Mouse (Mus musculus): ENCODE results near the gene Bcas3. TPM values are rescaled to one million over a fixed set of nuclear protein-coding genes. Genes with fewer than 3 reads are reported as not detected.

Bcas3 gene
- total RNA-seq, 2 experiments from 2014 or later = 97.0 to 136 TPM

GRCm38 (mm10) chr11:85833761-85834385, 480.9 kb downstream of the Bcas3 start:
- ATAC-seq (replicated peaks; ENCODE audit: low FRiP score, poor library complexity, severe bottlenecking) = no peak

DNA sequence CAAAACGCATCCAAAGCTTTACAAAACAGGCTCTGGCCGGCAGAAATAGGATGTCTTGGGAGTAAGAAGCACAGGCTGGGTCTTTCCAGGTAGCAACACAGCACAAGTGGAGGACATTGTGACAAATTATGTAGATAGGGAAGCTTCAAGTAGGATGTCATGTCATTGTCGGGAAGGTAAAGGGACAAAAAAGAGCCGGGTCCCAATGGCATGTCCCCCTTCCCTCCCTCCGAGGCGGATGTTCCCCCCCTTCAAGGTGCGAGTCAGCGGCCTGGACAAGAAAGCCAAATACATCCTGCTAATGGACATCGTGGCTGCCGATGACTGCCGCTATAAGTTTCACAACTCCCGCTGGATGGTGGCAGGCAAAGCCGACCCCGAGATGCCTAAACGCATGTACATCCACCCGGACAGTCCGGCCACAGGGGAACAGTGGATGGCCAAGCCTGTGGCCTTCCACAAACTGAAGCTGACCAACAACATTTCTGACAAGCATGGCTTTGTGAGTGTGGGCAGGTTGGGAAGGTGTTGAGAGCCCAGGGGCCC, 481.5 kb downstream of the Bcas3 start:
- no peak for ATAC-seq (replicated peaks; ENCODE audit: low FRiP score, poor library complexity, severe bottlenecking)

- no peak for ATAC-seq (replicated peaks; ENCODE audit: low FRiP score, poor library complexity, severe bottlenecking)
Measured at GRCm38 (mm10) chr11:85835001-85835752, 482.2 kb downstream of the Bcas3 start.

GRCm38 (mm10) chr11:85835753-85836522, 483.0 kb downstream of the Bcas3 start:
- no peak for ATAC-seq (replicated peaks; ENCODE audit: low FRiP score, poor library complexity, severe bottlenecking)

DNA sequence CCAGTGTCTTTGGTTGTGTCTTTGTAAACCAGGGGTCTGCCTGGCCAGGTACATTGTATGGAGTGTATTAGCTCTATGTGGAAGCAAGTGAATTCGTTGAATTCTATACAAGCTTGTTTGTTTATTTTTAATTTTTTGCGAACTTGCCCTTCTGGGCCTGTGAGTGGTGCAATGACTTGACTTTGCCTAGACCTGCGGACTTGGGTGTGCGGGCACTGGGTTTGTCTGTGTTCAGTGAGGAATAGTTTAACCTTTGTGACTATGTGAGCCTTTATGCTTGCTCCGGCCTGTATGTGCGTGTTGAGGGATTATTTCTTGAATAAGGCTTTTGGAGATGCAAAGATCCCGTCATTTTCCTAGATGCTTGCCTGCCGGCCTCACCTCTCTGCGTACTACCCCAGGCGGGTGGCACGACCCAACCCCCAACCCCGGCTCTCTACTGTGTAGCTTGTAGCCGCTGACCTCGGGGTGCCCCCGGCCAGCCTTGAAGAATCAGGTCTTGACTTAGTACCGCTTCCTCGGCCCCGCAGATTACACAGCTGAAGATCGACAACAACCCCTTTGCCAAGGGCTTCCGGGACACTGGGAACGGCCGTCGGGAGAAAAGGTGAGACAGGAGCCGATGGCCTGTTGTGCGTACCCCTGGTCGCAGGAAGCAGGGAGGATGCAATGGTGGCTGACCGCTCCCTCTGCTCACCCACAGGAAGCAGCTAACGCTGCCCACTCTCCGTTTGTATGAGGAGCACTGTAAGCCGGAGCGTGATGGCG, 483.7 kb downstream of the Bcas3 start:
- ATAC-seq (replicated peaks; ENCODE audit: low FRiP score, poor library complexity, severe bottlenecking) = no peak

DNA sequence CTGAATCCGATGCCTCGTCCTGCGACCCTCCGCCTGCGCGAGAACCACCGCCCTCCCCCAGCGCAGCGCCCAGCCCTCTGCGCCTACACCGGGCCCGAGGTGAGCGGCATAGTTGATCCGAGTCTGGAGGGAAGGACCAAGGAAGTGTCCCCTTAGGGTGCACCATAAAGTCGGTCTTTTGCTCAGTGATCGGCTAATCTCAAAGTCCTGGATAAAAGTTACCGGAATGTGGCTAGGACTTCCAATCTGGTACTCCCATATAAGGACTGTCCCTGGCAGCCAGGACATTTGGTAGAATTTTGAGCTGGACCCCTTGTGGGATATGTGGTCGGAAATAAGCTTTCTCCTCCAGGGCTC, 484.3 kb downstream of the Bcas3 start:
- ATAC-seq (replicated peaks; ENCODE audit: low FRiP score, poor library complexity, severe bottlenecking) = no peak

DNA sequence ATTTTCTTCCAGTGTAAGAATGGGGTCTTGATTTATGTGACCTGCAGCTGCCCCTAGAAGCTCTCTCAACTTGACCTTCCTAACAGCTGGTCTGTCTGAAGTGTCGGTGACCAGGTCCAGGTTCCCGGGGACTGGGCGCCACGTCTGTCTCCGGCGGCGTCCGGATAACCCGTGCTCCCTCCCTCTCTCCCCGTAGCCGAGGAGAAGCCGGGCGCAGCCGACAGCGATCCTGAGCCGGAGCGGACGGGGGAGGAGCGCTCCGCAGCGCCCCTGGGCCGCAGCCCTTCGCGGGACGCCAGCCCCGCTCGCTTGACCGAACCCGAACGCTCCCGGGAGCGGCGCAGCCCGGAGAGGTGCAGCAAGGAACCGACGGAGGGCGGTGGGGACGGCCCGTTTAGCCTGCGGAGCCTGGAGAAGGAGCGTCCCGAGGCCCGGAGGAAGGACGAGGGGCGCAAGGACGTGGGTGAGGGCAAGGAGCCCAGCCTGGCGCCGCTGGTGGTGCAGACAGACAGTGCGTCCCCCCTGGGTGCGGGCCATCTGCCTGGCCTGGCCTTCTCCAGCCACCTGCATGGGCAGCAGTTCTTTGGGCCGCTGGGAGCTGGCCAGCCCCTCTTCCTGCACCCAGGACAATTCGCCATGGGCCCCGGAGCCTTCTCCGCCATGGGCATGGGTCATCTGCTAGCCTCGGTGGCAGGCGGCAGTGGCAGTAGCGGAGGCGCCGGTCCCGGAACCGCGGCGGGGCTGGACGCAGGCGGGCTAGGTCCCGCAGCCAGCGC, 484.9 kb downstream of the Bcas3 start:
- ATAC-seq (replicated peaks; ENCODE audit: low FRiP score, poor library complexity, severe bottlenecking) = no peak

- no peak for ATAC-seq (replicated peaks; ENCODE audit: low FRiP score, poor library complexity, severe bottlenecking)
Measured at GRCm38 (mm10) chr11:85838424-85839257, 485.7 kb downstream of the Bcas3 start.

DNA sequence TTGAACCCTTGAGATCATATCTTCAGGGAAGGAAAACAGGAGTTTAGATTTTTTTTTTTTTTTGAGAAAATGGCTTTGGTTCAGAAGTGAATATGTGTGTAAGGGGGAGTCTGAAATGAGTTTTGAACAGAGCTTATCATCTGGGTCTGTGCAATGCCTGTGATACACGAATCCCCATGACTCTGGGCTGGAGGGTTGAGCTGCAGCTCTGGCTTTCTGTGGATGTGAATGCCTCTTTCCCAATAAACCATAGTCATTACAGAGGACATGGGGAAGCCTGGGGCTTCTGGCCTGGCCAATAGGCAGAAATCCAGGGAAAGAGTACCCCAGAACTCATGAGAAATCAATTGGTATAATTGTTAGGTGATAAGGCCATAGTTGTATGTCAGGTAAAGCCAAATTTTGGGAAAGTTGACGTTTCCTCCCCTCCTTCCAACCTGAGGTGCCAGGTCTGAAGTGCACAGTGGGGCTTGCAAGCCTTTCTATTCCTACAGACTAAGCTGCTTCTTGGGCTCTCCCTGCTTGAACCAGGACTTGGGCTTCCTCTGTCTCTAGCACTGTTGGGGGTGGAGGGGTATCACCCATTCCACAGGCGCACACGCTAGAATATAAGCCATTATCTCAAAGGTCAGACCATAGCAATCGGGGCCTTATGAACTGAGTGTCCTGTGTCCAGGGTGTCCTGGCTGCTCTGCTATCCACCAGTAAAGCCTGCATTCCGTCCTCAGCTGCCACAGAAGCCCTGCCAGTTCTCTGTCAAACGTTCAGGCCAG, 486.5 kb downstream of the Bcas3 start:
- ATAC-seq (replicated peaks; ENCODE audit: low FRiP score, poor library complexity, severe bottlenecking) = no peak

DNA sequence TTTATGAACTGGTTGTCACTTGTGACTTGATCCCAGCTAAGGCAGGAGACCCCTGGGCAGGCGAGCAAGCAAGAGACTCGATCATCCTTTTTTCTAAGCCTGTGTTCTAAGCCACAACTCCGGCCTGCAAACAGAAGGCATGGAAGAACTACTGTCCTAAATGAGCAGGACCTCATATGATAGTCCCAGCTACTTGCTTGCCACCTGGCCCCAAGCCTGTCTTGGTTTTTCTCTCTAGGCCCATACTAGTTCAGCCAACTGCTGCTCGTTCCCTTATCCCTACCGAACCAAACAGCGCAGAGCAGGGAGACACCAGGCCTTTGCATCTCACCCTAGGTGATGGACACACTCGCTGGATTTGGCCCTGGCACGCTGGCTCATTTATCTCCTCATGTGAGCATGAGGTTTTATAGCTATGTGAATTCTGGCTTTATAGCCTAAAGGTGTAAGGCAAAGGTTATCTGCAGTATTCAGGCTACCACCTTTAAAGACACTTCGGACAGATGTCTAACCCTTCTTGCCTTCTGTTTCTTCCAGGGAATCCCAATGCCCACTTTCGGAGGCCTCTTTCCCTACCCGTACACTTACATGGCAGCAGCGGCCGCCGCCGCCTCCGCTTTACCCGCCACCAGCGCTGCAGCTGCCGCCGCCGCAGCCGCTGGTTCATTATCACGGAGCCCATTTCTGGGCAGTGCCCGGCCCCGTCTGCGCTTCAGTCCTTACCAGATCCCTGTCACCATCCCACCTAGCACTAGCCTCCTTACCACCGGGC, 487.2 kb downstream of the Bcas3 start:
- no peak for ATAC-seq (replicated peaks; ENCODE audit: low FRiP score, poor library complexity, severe bottlenecking)

GRCm38 (mm10) chr11:85840803-85841145, 487.8 kb downstream of the Bcas3 start:
- no peak for ATAC-seq (replicated peaks; ENCODE audit: low FRiP score, poor library complexity, severe bottlenecking)

GRCm38 (mm10) chr11:85841211-85841681, 488.3 kb downstream of the Bcas3 start:
- no peak for ATAC-seq (replicated peaks; ENCODE audit: low FRiP score, poor library complexity, severe bottlenecking)

GRCm38 (mm10) chr11:85841980-85842379, 489.0 kb downstream of the Bcas3 start:
- 0 out of 2 replicates have a peak, but pooled peaks have one; percentile 50 for ATAC-seq (replicated peaks; ENCODE audit: low FRiP score, poor library complexity, severe bottlenecking)

DNA sequence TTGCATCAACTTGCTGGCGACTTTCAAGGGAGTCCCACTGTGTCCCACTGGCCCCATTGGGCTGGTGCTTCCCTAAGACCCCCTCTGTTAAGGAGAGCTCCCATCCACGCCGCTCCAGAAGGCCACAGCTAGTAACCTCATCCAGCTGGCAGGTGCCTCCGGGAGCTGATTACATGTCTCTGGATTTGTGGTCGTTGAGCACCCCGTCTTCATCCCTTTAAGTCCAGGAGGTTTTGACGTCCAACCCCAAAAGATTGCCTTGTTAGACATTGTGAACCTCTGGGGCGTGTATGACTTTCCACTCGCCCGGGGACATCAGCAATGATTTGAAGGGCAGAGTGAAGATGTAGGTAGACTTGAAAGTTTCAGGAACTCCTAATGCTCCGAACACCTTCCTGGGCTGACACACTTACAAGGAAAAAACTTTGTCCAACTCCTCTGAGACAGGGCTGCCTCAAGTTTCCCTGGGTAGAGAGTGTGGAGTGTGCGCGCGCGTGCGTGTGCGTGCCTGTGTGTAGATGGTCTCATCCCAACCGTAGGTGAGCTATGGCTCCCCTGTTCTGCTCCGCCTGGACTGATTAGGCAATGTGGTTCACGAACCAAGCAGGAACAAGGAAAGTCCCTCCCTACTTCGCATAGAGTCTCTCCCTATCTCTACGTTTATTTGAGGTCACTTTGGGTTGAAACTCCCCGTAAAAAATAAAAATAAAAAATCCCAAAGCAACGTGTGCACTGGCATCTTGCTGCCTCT, 489.8 kb downstream of the Bcas3 start:
- no peak for ATAC-seq (replicated peaks; ENCODE audit: low FRiP score, poor library complexity, severe bottlenecking)

GRCm38 (mm10) chr11:85843347-85843692, 490.4 kb downstream of the Bcas3 start:
- peak; percentile 18; the same call in 1 of the 2 replicates for ATAC-seq (replicated peaks; ENCODE audit: low FRiP score, poor library complexity, severe bottlenecking)
